Mouse (Mus musculus) layer of hippocampus, postnatal 14 days (tissue): ENCODE results near the gene Pianp. TPM values are rescaled to one million over a fixed set of nuclear protein-coding genes. Genes with fewer than 3 reads are reported as not detected.
A peak's percentile ranks its signal among the peaks of the same experiment; 100 is the strongest.
"Not testable (repeated sequence)": the region's sequence is repeated elsewhere in the genome, so short reads cannot be mapped to it uniquely, and the experiment has no call there.

Experiments used
- DNase-seq, 2 experiments: peaks; one replicate each; pipeline ENCODE4 v3.0.0; 2021 to 2022; ENCODE audit warnings: low spot score in 2 of 2, mixed read lengths in 1 of 2
- total RNA-seq, 2 experiments: library from RNA; stranded (reverse); gene quantifications; 2 replicates each; pipeline ENCODE4 v1.2.3; 2021

The Pianp gene
- total RNA-seq, 2 experiments from 2014 or later, result 119 to 120 TPM

GRCm38 (mm10) chr6:125005086-125005485 is 8.6 kb downstream of the Pianp start:
- DNase-seq, result no peak

- no peak for DNase-seq
Measured at GRCm38 (mm10) chr6:125008060-125008459, 11.6 kb downstream of the Pianp start.

DNA sequence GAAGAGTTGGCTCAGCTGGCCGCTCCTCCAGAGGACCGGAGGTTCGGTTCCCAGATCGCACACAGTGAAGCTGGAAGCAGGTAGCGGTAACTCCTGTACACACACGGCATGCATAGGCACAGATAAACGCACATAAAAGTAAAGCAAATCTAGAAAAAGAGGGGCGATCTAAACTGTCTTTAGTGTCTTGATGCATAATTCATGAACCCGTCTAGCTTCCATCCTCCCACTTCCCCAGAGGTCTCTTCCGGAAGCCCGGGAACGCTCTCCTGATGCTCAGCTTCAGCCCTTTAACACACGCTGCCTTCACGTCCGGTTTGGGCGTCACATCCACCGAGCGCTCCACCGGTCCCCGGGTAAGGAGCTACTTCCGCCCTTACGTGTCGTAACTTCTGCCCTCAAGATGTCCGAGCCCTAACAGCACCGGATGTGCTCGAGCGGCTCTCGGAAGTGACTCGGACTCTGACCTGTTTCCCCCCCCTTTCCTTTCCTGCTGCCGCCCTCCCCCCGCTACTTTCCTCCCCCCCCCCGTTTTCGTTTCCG is 12.2 kb downstream of the Pianp start:
- peak; percentile 96 to 100 for DNase-seq

DNA sequence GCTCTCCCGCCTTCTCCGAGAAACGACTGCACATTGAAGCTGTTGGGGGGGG is 12.5 kb downstream of the Pianp start, which contains the start of gene Zfp384:
TSS of gene Zfp384 (plus strand) at position 17 of the 52 bp plus-strand sequence.
- no peak for DNase-seq

DNA sequence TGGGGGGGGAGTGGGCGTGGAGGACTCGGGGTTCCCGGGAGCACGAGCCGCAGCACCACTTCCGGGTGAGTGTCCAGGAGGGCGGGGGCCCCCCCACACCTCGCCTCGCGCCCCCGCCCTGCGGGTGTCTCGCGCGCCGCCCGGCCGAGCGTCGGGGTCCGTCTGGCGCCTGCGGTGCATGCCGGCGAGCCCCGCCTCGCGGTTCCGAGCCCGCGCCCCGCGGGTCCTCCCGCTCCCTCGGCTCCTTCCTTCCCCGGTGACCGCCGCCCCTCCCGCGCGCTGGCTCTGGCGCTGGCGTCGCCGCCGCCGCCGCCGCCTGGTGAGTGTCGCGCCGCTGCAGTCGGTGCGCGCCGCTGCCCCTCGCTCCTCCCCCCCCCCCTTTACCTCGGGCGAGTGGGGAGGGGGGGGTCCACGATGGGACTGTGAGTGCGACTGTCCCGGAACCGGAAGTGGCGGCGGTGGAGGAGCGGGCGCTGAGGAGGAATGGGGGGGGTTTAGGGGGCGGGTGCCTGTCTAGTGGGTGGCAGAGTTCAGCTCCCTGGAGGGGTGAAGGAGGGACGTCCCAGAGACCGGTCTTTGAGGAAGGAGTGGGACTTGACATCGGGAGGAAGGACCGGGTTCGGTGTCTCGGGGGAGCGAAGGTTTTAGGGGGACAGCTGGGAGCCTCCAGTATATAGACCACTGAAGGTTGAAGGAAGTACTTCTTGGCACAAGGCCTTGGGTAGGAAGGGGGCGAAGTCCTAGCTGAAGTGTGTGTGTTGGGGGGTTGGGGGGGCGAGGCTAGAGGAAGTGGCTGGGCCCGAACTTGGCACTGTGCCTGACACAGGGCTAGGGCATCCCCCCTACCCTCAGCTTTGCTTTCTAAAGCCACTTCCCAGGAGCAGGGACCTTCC is 12.9 kb downstream of the Pianp start:
- DNase-seq, result peak; percentile 67 to 80

GRCm38 (mm10) chr6:125017682-125018081 is 21.2 kb downstream of the Pianp start:
- no peak for DNase-seq

- DNase-seq, result not testable (repeated sequence)
Measured at GRCm38 (mm10) chr6:125030532-125030931, 34.0 kb downstream of the Pianp start.

DNA sequence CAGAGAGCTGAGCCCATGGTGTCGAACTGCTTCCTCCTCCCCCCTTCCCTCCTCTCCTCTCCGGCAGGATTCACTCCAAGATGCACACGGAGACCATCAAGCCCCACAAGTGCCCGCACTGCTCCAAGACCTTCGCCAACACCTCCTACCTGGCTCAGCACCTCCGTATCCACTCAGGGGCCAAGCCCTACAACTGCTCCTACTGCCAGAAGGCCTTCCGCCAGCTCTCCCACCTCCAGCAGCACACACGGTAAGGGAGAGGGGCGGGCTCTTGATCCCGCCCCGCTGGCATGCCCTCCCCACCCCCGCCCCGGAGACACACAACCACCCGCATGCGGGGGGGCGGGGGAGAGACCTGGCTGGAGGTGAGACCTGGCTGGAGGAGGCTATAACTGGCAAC is 35.1 kb downstream of the Pianp start:
- no peak for DNase-seq

GRCm38 (mm10) chr6:125038666-125039065 is 42.2 kb downstream of the Pianp start:
- no peak for DNase-seq

DNA sequence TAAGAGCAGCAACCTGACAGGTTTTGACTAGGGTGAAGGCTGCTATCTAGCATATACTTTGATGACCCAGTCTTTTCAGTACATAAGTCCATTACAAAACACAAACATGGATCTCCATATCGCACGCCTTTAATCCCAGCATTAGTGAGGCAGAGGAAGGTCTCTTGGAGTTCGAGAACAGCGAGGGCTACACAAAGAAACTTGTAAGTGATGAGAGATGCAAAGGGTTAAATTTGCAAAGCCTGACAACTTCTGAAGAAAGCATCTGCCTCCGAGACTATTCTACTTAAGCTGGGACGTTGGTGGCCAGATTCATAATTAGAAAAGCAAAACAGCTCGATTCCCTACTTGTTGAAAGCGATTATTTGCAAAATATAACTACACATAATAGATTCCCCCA is 42.6 kb downstream of the Pianp start:
- DNase-seq, result no peak

DNA sequence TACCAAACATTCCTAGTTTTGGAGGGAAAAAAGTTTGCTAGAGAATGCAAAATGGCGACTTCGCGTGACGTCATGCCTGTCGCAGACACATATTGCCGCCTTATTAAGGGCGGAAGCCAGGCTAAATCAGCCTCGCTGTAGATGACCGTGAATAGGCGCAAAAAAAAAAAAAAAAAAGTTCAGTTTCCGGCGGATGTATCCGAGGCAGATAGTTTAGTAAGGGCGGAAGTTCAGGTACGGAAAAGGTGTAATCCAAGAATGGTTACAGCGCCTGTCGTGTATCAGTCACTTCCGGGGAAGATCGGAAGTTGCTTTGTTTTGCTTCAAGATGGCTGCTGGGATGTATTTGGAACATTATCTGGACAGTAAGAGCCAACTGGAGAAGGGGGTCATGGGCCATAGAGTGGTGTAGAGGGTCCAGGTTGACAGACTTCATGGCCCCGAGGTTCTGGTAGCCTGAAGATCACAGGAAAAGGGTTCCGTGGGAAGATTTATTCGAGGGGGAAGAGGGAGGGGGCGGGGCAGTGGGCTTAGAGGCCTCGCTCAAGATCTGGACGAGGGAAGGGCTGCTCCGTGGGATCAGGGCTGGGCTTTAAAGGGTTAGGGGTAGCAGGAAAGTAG is 43.1 kb downstream of the Pianp start, which contains the start of gene Ing4:
TSS of gene Ing4 (plus strand) at position 228 of the 621 bp plus-strand sequence.
- peak; percentile 83 to 95 for DNase-seq

DNA sequence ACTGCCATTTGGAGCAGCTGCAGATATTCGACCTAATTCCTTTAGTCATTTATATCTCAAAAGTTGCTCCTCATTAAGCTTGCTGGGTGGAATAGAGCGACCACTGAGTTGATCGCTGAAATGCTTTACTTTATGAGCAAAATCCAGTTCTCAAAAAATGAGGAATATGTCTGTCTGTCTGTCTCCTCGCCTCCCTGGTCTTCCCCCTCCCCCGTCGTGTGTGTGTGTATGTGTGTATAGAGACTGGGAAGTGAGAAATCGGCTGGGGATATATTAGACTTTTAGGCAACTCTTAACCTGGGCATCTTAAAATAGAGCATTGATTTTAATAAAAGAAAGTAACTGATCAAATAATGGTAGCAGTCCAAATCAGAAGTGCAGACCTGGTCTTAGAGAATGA is 43.7 kb downstream of the Pianp start:
- DNase-seq, result no peak

- no peak for DNase-seq
Measured at GRCm38 (mm10) chr6:125041047-125041446, 44.6 kb downstream of the Pianp start.

DNA sequence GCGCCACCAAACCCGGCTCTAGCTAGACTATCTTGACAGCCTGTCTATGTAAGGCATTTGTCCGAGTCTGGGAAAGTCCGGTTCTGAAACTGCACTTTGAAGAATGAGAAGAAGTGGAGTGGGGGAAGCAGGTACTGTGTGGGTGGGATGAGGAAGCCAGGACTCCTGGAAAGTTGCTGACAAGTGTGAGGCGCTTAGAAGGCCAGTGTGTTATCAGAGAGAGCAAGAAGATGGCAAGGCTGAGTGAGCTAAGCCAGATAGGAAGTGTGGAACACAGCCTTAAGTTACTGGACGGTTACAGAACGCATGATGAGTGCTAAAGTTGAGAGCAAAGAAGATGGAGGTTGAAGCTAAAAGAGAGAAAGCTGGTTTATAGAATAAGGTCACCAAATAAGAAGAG is 45.6 kb downstream of the Pianp start:
- DNase-seq, result no peak

DNA sequence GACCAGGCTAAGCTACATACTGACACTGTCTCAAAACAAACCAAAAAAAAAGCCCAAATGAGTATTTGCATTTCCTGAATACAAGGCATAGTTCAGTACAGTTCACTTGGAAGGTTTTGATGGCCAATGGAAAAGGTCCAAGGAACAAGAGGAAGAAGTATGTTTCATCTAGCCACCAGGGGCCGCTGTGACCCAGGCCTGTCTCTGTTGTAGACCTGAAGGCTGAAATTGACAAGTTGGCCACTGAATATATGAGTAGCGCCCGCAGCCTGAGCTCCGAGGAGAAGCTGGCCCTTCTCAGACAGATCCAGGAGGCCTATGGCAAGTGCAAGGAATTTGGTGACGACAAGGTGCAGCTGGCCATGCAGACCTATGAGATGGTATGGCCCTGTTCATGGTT is 50.2 kb downstream of the Pianp start:
- peak; percentile 68 to 87 for DNase-seq

GRCm38 (mm10) chr6:125049678-125050077 is 53.2 kb downstream of the Pianp start, which contains the start of gene Acrbp:
Acrbp (plus strand) TSS chr6:125049689.
- no peak for DNase-seq

- DNase-seq, result no peak
Measured at GRCm38 (mm10) chr6:125051237-125051636, 54.7 kb downstream of the Pianp start.

Other genes with a start within 250 kb of the Pianp start
- 1 to 10 TPM in 1 of 2 experiments, not detected in 1; 1.3 TPM for gene Gm45234, start 240.7 kb upstream of the Pianp start, total RNA-seq
- 100 to 1,000 TPM; 147 to 149 TPM for gene Atn1, start 240.2 kb upstream of the Pianp start, total RNA-seq
- gene Eno2, start 227.0 kb upstream of the Pianp start, total RNA-seq, result 100 to 1,000 TPM; 667 to 671 TPM
- gene Lrrc23, start 217.0 kb upstream of the Pianp start, total RNA-seq, result 1 to 10 TPM; 1.6 to 3.4 TPM
- 1 to 10 TPM; 5.7 to 6.7 TPM for gene Spsb2, start 188.0 kb upstream of the Pianp start, total RNA-seq
- gene Tpi1, start 182.4 kb upstream of the Pianp start, total RNA-seq, result 100 to 1,000 TPM; 578 to 579 TPM
- gene Usp5, start 167.2 kb upstream of the Pianp start, total RNA-seq, result 100 to 1,000 TPM; 180 to 183 TPM
- 1 to 10 TPM; 2.0 to 3.4 TPM for gene Cdca3, start 167.1 kb upstream of the Pianp start, total RNA-seq
- under 1 TPM in 1 of 2 experiments, not detected in 1; 0.21 TPM for gene Gnb3, start 156.4 kb upstream of the Pianp start, total RNA-seq
- gene P3h3, start 138.9 kb upstream of the Pianp start, total RNA-seq, result 10 to 100 TPM; 24.7 to 24.8 TPM
- gene Gpr162, start 132.7 kb upstream of the Pianp start, total RNA-seq, result 100 to 1,000 TPM; 180 to 193 TPM
- gene Cd4, start 108.5 kb upstream of the Pianp start, total RNA-seq, result under 1 TPM; 0.29 to 0.58 TPM
- 1 to 10 TPM; 2.6 to 3.0 TPM for gene Lag3, start 85.0 kb upstream of the Pianp start, total RNA-seq
- 1,000 to 10,000 TPM; 1,231 to 1,331 TPM for gene Ptms, start 76.6 kb upstream of the Pianp start, total RNA-seq
- 100 to 1,000 TPM; 681 to 696 TPM for gene Mlf2, start 65.3 kb upstream of the Pianp start, total RNA-seq
- gene Cops7a, start 31.2 kb upstream of the Pianp start, total RNA-seq, result 100 to 1,000 TPM; 125 to 128 TPM
- gene Zfp384, start 12.5 kb downstream of the Pianp start, total RNA-seq, result 10 to 100 TPM; 41.9 to 49.2 TPM
- gene Ing4, start 43.1 kb downstream of the Pianp start, total RNA-seq, result 10 to 100 TPM; 62.5 to 62.6 TPM
- gene Acrbp, start 53.0 kb downstream of the Pianp start, total RNA-seq, result 1 to 10 TPM; 6.2 to 8.1 TPM
- gene Lpar5, start 71.2 kb downstream of the Pianp start, total RNA-seq, result 1 to 10 TPM in 1 of 2 experiments, under 1 TPM in 1; 0.94 to 1.6 TPM
- 100 to 1,000 TPM; 173 to 193 TPM for gene Chd4, start 99.3 kb downstream of the Pianp start, total RNA-seq
- gene Nop2, start 135.2 kb downstream of the Pianp start, total RNA-seq, result 10 to 100 TPM; 29.2 to 30.5 TPM
- gene Iffo1, start 148.5 kb downstream of the Pianp start, total RNA-seq, result 10 to 100 TPM; 64.7 to 73.2 TPM
- 1,000 to 10,000 TPM; 2,098 to 2,176 TPM for gene Gapdh, start 169.8 kb downstream of the Pianp start, total RNA-seq
- gene Ncapd2, start 195.0 kb downstream of the Pianp start, total RNA-seq, result 10 to 100 TPM; 26.8 to 29.8 TPM
- 10 to 100 TPM; 67.7 to 74.4 TPM for gene Mrpl51, start 195.1 kb downstream of the Pianp start, total RNA-seq
- gene Vamp1, start 218.9 kb downstream of the Pianp start, total RNA-seq, result 10 to 100 TPM; 49.3 to 62.7 TPM
- gene Tapbpl, start 235.2 kb downstream of the Pianp start, total RNA-seq, result 1 to 10 TPM; 2.9 to 3.1 TPM
- not detected for gene Cd27, start 240.3 kb downstream of the Pianp start, total RNA-seq